Mouse (Mus musculus) myocyte (in vitro differentiated cells): ENCODE data around the gene Secisbp2l. TPM values are rescaled to one million over a fixed set of nuclear protein-coding genes. Genes with fewer than 3 reads are reported as not detected.

Experiments
- H3K27me3 ChIP-seq: one replicate; pipeline ENCODE4 v1.6.1; 2011; ENCODE audit not compliant: control insufficient read depth, insufficient read depth, insufficient read length
- H3K36me3 ChIP-seq: one replicate; pipeline ENCODE4 v1.6.1; 2011; ENCODE audit not compliant: control insufficient read depth, insufficient read depth
- H3K4me2 ChIP-seq: one replicate; pipeline ENCODE4 v1.6.1; 2011; ENCODE audit warnings: low read depth, control low read depth
- H3K4me3 ChIP-seq: one replicate; pipeline ENCODE4 v1.5.1; 2011; ENCODE audit warnings: mild to moderate bottlenecking, control low read depth, moderate library complexity
- H3K79me2 ChIP-seq: one replicate; pipeline ENCODE4 v1.6.1; 2011; ENCODE audit not compliant: control insufficient read depth, insufficient read depth
- H3ac ChIP-seq: one replicate; pipeline ENCODE4 v1.6.1; 2011; ENCODE audit not compliant: control insufficient read depth, insufficient read length
- CEBPB ChIP-seq: IDR thresholded peaks from 2 replicates; pipeline ENCODE4 v1.6.1; 2011; ENCODE audit warnings: mild to moderate bottlenecking, moderate library complexity; ENCODE audit not compliant: poor library complexity, insufficient read depth, severe bottlenecking
- E2F4 ChIP-seq: IDR thresholded peaks from one replicate; pipeline ENCODE4 v1.6.1; 2011; ENCODE audit warnings: mild to moderate bottlenecking, control low read depth, moderate library complexity; ENCODE audit not compliant: insufficient read depth
- MAX ChIP-seq: IDR thresholded peaks from one replicate; pipeline ENCODE4 v1.6.1; 2011; ENCODE audit warnings: low read depth, mild to moderate bottlenecking, control low read depth
- MYOD1 ChIP-seq, 3 experiments: IDR thresholded peaks; one replicate each; pipeline ENCODE4 v1.6.1; 2011; ENCODE audit warnings: control low read depth in 2 of 3, low read depth in 2 of 3, mild to moderate bottlenecking in 2 of 3, moderate library complexity in 1 of 3; ENCODE audit not compliant: insufficient read length in 2 of 3, control insufficient read depth in 1 of 3
- MYOG ChIP-seq, 3 experiments: IDR thresholded peaks; one replicate each; pipeline ENCODE4 v1.6.1; 2011; ENCODE audit warnings: control low read depth in 2 of 3, low read depth in 2 of 3, mild to moderate bottlenecking in 2 of 3; ENCODE audit not compliant: insufficient read length in 2 of 3, control insufficient read depth in 1 of 3, insufficient read depth in 1 of 3
- POLR2A ChIP-seq: IDR thresholded peaks from one replicate; pipeline ENCODE4 v1.6.1; 2011; ENCODE audit warnings: low read depth, mild to moderate bottlenecking, control low read depth, moderate library complexity; ENCODE audit not compliant: insufficient read length
- POLR2AphosphoS2 ChIP-seq: IDR thresholded peaks from one replicate; pipeline ENCODE4 v1.6.1; 2011; ENCODE audit warnings: low read depth, control low read depth; ENCODE audit not compliant: insufficient read length
- REST ChIP-seq: IDR thresholded peaks from one replicate; pipeline ENCODE4 v1.6.1; 2011; ENCODE audit warnings: mild to moderate bottlenecking, control low read depth, moderate library complexity; ENCODE audit not compliant: insufficient read depth, insufficient read length
- SRF ChIP-seq: IDR thresholded peaks from one replicate; pipeline ENCODE4 v1.6.1; 2011; ENCODE audit warnings: low read depth; ENCODE audit not compliant: control insufficient read depth, insufficient read length
- TCF12 ChIP-seq: IDR thresholded peaks from one replicate; pipeline ENCODE4 v1.6.1; 2011; ENCODE audit warnings: mild to moderate bottlenecking, control low read depth; ENCODE audit not compliant: poor library complexity, insufficient read depth, severe bottlenecking
- TCF3 ChIP-seq: IDR thresholded peaks from one replicate; pipeline ENCODE4 v1.6.1; 2011; ENCODE audit warnings: low read depth, control low read depth; ENCODE audit not compliant: insufficient read length
- USF1 ChIP-seq: IDR thresholded peaks from one replicate; pipeline ENCODE4 v1.6.1; 2011; ENCODE audit warnings: low read depth, mild to moderate bottlenecking, control low read depth, moderate library complexity
- polyA plus RNA-seq: library from polyadenylated mRNA; unstranded; fragments of >200 nt; fragmentation: generic; extraction: Trizol; gene quantifications from one replicate; pipeline ENCODE4 v1.2.1, GENCODE M21; 2012; ENCODE audit warnings: missing spikeins

Secisbp2l gene
- 8.4 TPM for polyA plus RNA-seq

DNA sequence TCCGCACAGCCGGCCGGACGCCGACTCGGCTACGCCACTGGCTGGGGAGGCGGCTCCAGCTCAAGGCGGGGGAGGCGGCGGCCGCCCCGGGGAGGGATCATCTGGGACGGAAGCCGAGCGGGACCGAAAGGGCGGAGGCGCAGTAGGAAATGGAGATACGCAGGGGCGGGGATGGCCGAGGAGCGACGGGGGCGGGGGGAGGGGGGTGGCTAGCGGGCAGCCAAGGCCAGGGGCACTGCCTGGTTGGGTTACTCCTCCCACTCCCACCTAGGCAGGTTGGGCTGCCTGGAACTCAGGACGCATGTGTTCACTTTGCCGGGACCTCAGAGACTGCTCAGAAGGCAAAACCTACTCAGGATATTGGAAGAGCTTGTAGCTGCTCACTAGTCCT, at the start of gene Secisbp2l:
TSS of gene Secisbp2l (minus strand) at position 152 of the 391 bp plus-strand sequence.
- H3K4me2 ChIP-seq: peak within 1 kb of the TSS; percentile 86
- peak within 1 kb of the TSS; percentile 46 for H3K4me3 ChIP-seq
- TF ChIP-seq MYOG (IDR thresholded peaks at IDR 0.05; ENCODE audit: control insufficient read depth in 1 of 3, insufficient read depth in 1 of 3, insufficient read length in 2 of 3, low read depth in 2 of 3) (peak in 1 of 3 experiments; percentile 33), USF1 (no peak), MAX (no peak), E2F4 (peak; percentile 19), MYOD1 (IDR thresholded peaks at IDR 0.05; ENCODE audit: control insufficient read depth in 1 of 3, insufficient read length in 2 of 3, low read depth in 2 of 3) (peak in 1 of 3 experiments; percentile 10), POLR2A (peak; percentile 94), SRF (no peak), CEBPB (no peak), REST (no peak), POLR2AphosphoS2 (peak; percentile 60), TCF12 (no peak), TCF3 (no peak)
- H3ac ChIP-seq: peak within 1 kb of the TSS; percentile 32
- H3K36me3 ChIP-seq: no peaks in the 10 kb centered on the region
- H3K27me3 ChIP-seq: no peaks in the 10 kb centered on the region
- H3K79me2 ChIP-seq: peaks cover 47% of the 10 kb centered on the region

- H3K4me2 ChIP-seq: no peak overlapping the region
- H3K79me2 ChIP-seq: no peaks in the 10 kb centered on the region
- no peak overlapping the region for H3ac ChIP-seq
- H3K36me3 ChIP-seq: peaks cover 64% of the 10 kb centered on the region
- no peak overlapping the region for H3K4me3 ChIP-seq
- H3K27me3 ChIP-seq: no peaks in the 10 kb centered on the region
- TF ChIP-seq USF1 (no peak), REST (no peak), POLR2A (no peak), CEBPB (no peak)
These were observed 47.3 kb upstream of the Secisbp2l start for GRCm38 (mm10) chr2:125829924-125830323.

DNA sequence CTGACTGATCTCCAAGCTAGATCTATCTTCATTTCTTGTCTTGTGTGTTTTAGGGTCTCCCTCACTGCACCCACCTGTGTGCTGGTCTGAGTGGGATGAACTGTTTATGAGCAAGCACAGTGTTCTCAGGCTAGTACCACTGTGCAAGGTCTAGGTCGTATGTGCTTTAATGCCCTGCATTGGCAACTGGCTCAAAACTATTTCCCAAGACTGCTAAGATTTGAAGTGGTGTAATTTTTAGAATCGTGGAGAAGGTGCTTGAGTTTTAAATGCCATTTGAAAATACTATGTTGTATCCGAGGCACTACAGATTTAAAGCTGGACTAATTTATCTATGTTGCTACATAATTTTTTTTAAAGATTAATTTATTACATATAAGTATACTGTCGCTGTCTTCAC, 45.2 kb upstream of the Secisbp2l start:
- Histone ChIP-seq H3K27me3 (no peaks in the 10 kb centered on the region), H3K4me3 (no peak overlapping the region)

DNA sequence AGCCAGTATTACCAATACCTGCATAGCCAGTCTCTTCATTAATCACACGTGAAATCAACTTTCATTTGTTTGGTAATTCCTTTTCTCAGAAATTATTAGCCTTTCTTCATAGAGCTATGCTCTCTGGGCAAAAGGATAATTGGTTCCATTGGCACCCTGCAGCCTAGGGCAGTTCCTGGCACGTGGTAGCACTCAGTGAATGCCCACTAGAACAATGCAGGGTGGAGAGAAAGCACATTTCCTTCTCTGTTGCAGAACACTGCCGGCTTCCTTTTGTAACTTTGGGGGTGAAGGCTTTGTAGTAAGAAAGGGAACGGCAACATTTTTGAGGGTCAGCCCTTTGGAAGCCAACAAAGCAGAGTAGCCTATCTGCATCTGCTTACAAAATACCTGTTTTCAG, 43.5 kb upstream of the Secisbp2l start:
- Histone ChIP-seq H3K79me2 (no peaks in the 10 kb centered on the region), H3K36me3 (peaks cover 28% of the 10 kb centered on the region), H3K4me2 (no peak overlapping the region), H3K4me3 (no peak overlapping the region), H3ac (no peak overlapping the region), H3K27me3 (no peaks in the 10 kb centered on the region)
- TF ChIP-seq USF1 (no peak), POLR2A (no peak), TCF12 (no peak), MAX (no peak), E2F4 (no peak), REST (no peak), CEBPB (no peak), MYOG (IDR thresholded peaks at IDR 0.05; ENCODE audit: control insufficient read depth in 1 of 3, insufficient read depth in 1 of 3, insufficient read length in 2 of 3, low read depth in 2 of 3) (no peak), TCF3 (no peak), POLR2AphosphoS2 (no peak), MYOD1 (IDR thresholded peaks at IDR 0.05; ENCODE audit: control insufficient read depth in 1 of 3, insufficient read length in 2 of 3, low read depth in 2 of 3) (no peak), SRF (no peak)

More for the DNA sequence above, 45.2 kb upstream of the Secisbp2l start:
- Histone ChIP-seq H3K36me3 (peaks cover 44% of the 10 kb centered on the region), H3K79me2 (no peaks in the 10 kb centered on the region), H3ac (no peak overlapping the region), H3K4me2 (no peak overlapping the region)
- peak; percentile 27 for TF ChIP-seq POLR2AphosphoS2
- no peak for TF ChIP-seq TCF3
- TF ChIP-seq TCF12: no peak

- Histone ChIP-seq H3ac (no peak overlapping the region), H3K79me2 (no peaks in the 10 kb centered on the region), H3K36me3 (no peaks in the 10 kb centered on the region), H3K27me3 (no peaks in the 10 kb centered on the region), H3K4me2 (no peak overlapping the region), H3K4me3 (no peak overlapping the region)
- TF ChIP-seq TCF3 (no peak), CEBPB (no peak), USF1 (no peak), POLR2A (no peak), E2F4 (no peak), REST (no peak), TCF12 (no peak), MAX (no peak), MYOD1 (IDR thresholded peaks at IDR 0.05; ENCODE audit: control insufficient read depth in 1 of 3, insufficient read length in 2 of 3, low read depth in 2 of 3) (no peak)
These were observed 37.7 kb upstream of the Secisbp2l start for GRCm38 (mm10) chr2:125820397-125820796.
